In the genomic region with DNA sequence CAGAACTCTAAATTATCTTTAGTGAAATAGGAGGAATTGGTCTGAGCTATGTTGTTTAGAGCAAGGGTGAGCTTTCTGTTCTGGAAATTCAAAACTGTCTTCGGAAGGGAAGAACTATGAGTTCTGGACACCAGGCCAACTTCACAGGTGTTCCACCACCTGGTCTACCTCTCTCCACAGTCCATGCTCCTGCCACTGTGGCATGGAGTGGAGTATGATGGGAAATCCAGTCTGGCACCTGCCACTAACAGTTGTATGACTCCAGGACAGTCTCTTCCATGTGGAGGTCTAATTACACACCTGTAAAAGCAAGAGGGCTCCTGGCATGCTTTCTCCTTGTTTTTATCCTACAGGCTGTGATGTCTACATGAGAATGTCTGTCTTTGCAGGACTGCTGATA, we compare ENCODE assay signal across 9 mouse cellular contexts.
"Had no signal": no experiment of that assay in that cellular context is flagged by ENCODE, and none has a peak within 500 bp of the region (broad histone marks: within the 10 kb centered on the region; RNA-seq: fewer than 3 reads in every experiment).

No protein-coding gene starts in this region.

- ATAC-seq: liver, postnatal 0 days; midbrain, embryonic 15.5 days had no signal

- DNase-seq: kidney, postnatal 36 days; layer of hippocampus, adult 9-11 months; layer of hippocampus, postnatal 36 days; liver; liver, embryonic 13.5 days; liver, postnatal 0 days; lung, postnatal 14 days; thymus, postnatal 4 days had no signal
